8 mouse cellular contexts compared by ENCODE assay signal in genomic region chr13:52929209-52930171, GRCm38 (mm10). TPM values are rescaled to one million over a fixed set of nuclear protein-coding genes. Genes with fewer than 3 reads are reported as not detected.
DNase-seq lines count a peak whose midpoint lies in the region; ATAC-seq lines count a peak whose summit lies in the region.

Auh (minus strand) TSS chr13:52929681.

- peaks cover 18% of the 10 kb centered on the region for H3K4me1 ChIP-seq in hindbrain, embryonic 14.5 days (replicated peaks; ENCODE audit: control insufficient read depth, insufficient read depth, low read length)

- H3K27ac ChIP-seq in hindbrain, embryonic 14.5 days = peak within 1 kb of the TSS; percentile 87

- no peaks in the 10 kb centered on the region for H3K36me3 ChIP-seq in hindbrain, embryonic 14.5 days (replicated peaks; ENCODE audit: control insufficient read depth, insufficient read depth)

- peak within 1 kb of the TSS; percentile 78 for H3K9ac ChIP-seq in hindbrain, embryonic 14.5 days

- WGBS in hindbrain, embryonic 14.5 days = 1% methylated on average over 58 of the region's 63 CpGs

- peak; percentile 97 for ATAC-seq in hindbrain, embryonic 14.5 days (ENCODE audit: low FRiP score)
- peak; percentile 98 for ATAC-seq in megakaryocyte, adult 5-6 weeks (ENCODE audit: poor library complexity, severe bottlenecking)

- H3K4me2 ChIP-seq in hindbrain, embryonic 14.5 days (replicated peaks) = peak within 1 kb of the TSS; percentile 73

- no peaks in the 10 kb centered on the region for H3K27me3 ChIP-seq in hindbrain, embryonic 14.5 days (ENCODE audit: control insufficient read depth, insufficient read depth, low read length)

- peak within 1 kb of the TSS; percentile 80 for H3K4me3 ChIP-seq in hindbrain, embryonic 14.5 days (replicated peaks; ENCODE audit: low read length)

- peak; percentile 90 for DNase-seq in R1 (ENCODE audit: low read depth, low spot score)
- DNase-seq in cerebellum, postnatal 14 days = peak; percentile 93 to 94
- peak; percentile 52 to 65 for DNase-seq in frontal cortex, postnatal 25 days (ENCODE audit: low spot score in 2 of 2)
- DNase-seq in hindbrain, embryonic 14.5 days (ENCODE audit: low spot score) = peak; percentile 91
- peak; percentile 75 to 80 for DNase-seq in left cerebral cortex, adult 18-20 months (ENCODE audit: low spot score in 2 of 2)
- DNase-seq in right cerebral cortex, adult 2 months (ENCODE audit: low spot score in 2 of 2) = peak; percentile 70 to 74
- DNase-seq in urinary bladder, postnatal 14 days (ENCODE audit: low spot score) = peak; percentile 88

- no peaks in the 10 kb centered on the region for H3K9me3 ChIP-seq in hindbrain, embryonic 14.5 days (ENCODE audit: control insufficient read depth, low read length)

RNA-seq across cellular contexts. Expression of gene Auh, which starts in this region (rescaled TPM):
- polyA plus RNA-seq in hindbrain, embryonic 14.5 days (2014; fragmentation: Nextera tagmentation; extraction: Ambion mirVana) = 57.6 and 62.4 TPM in 2 replicates
- total RNA-seq in left cerebral cortex, adult 18-20 months (2021) = 100 to 1,000 TPM; 102 to 108 TPM
- total RNA-seq in megakaryocyte, adult 5-6 weeks (2015) = 31.5 and 41.4 TPM in 2 replicates
- total RNA-seq in megakaryocyte, adult 5-6 weeks (2017) = 35.1 and 35.9 TPM in 2 replicates

Comparison
In these comparisons a context has a peak if more than half of its experiments do, and no peak if none do; other contexts are left out.
1. Peak in every context shown above with its lines: DNase-seq, ATAC-seq, H3K4me3 ChIP-seq and H3K27ac ChIP-seq.